Mouse (Mus musculus) heart, embryonic 16.5 days (tissue): Measurements from ENCODE around the gene Aldh8a1. TPM values are rescaled to one million over a fixed set of nuclear protein-coding genes. Genes with fewer than 3 reads are reported as not detected.

Source experiments
- ATAC-seq: fragments of 200-750 bp; cut with Nextera tagmentation; replicated peaks from 2 replicates; pipeline ENCODE4 v1.8.0; 2017; ENCODE audit warnings: moderate number of reproducible peaks; ENCODE audit not compliant: insufficient read depth, low FRiP score; ENCODE audit errors: extremely low read depth
- H3K27ac ChIP-seq: fragments of 300-500 bp; sonication (generic); 2 replicates; pipeline ENCODE4 v1.5.1; 2014; ENCODE audit warnings: mild to moderate bottlenecking, low read length, control low read depth, moderate library complexity
- H3K27me3 ChIP-seq: fragments of 300-500 bp; sonication (generic); 2 replicates; pipeline ENCODE4 v1.6.1; 2014; ENCODE audit warnings: low read length, mixed read lengths; ENCODE audit not compliant: control insufficient read depth, insufficient read depth
- H3K36me3 ChIP-seq: fragments of 300-500 bp; sonication (generic); 2 replicates; pipeline ENCODE4 v1.6.1; 2014; ENCODE audit not compliant: control insufficient read depth, insufficient read depth
- H3K4me1 ChIP-seq: fragments of 300-500 bp; sonication (generic); 2 replicates; pipeline ENCODE4 v1.6.1; 2014; ENCODE audit warnings: low read length, mixed read lengths; ENCODE audit not compliant: control insufficient read depth, insufficient read depth
- H3K4me2 ChIP-seq: fragments of 300-500 bp; sonication (generic); 2 replicates; pipeline ENCODE4 v1.6.1; 2014; ENCODE audit warnings: low read depth, mild to moderate bottlenecking, control low read depth, low read length
- H3K4me3 ChIP-seq: fragments of 300-500 bp; sonication (generic); 2 replicates; pipeline ENCODE4 v1.5.1; 2014; ENCODE audit warnings: mild to moderate bottlenecking, control low read depth, low read length
- H3K9ac ChIP-seq: fragments of 300-500 bp; sonication (generic); 2 replicates; pipeline ENCODE4 v1.6.1; 2014; ENCODE audit warnings: low read length, control low read depth
- H3K9me3 ChIP-seq: fragments of 300-500 bp; sonication (generic); replicated peaks from 2 replicates; pipeline ENCODE4 v1.6.1; 2016; ENCODE audit warnings: low read length; ENCODE audit not compliant: control insufficient read depth
- WGBS: fragments of 180-500 bp; shearing (Covaris S2); extraction: QIAGEN DNeasy Blood & Tissue Kit; methylation state at CpG from one replicate; pipeline ENCODE4 v1.1.7; 2014; 5-methylcytosine and 5-hydroxymethylcytosine counted together
- polyA plus RNA-seq: library from polyadenylated mRNA; unstranded; fragments of >200 nt; fragmentation: Nextera tagmentation; extraction: Ambion mirVana; gene quantifications from 2 replicates; pipeline ENCODE4 v1.2.1, GENCODE M21; 2015

Gene Aldh8a1
- 0.05 and 0.06 TPM in 2 replicates for polyA plus RNA-seq

DNA sequence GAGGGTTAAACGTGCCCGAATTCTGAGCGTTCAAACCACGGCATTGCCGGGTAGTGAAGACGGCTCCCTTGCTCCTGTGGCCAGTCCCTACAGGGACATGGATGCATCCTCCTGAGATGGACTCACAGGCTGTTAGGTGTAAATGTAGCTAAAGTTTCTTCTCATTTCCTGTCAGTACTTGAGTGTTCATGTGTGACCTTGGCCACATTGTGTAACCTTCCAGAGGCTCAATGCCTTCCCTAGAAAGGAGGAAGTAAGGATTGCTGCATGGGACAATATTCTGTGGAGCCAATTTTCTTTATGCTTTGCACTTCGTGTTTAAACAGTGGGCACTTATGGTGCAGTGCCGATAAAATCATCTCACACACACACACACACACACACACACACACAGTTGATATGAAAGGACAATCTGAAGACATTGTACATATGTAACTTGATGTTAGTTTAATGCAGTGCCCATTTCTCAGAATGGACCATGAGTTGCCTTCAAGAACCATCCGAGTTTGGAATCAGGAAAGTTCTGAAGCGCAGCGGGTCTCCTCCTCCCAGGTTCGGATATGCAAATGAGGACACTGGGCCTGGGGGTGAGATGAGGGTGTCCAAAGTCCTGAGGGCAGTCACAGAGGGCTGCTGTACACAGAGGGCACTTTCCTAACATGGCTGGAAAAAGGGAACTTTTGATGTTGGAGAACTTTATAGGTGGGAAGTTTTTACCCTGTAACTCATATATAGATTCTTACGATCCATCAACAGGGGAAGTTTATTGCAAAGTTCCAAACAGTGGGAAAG is at the start of gene Aldh8a1:
TSS of gene Aldh8a1 (plus strand) at position 610 of the 792 bp plus-strand sequence.
- no peak for ATAC-seq
- H3K4me2 ChIP-seq, result no peak within 1 kb of the TSS
- H3K4me3 ChIP-seq, result no peak within 1 kb of the TSS
- no peaks in the 10 kb centered on the region for H3K36me3 ChIP-seq
- no peak within 1 kb of the TSS for H3K9ac ChIP-seq
- H3K9me3 ChIP-seq, result no peaks in the 10 kb centered on the region
- H3K27me3 ChIP-seq, result peaks cover 4% of the 10 kb centered on the region; the same call in 1 of the 2 replicates
- 79% methylated on average over 13 of the region's 13 CpGs for whole genome bisulfite sequencing
- H3K27ac ChIP-seq, result no peak within 1 kb of the TSS
- no peaks in the 10 kb centered on the region for H3K4me1 ChIP-seq

- Histone ChIP-seq H3K9ac (no peak overlapping the region), H3K36me3 (peaks cover 11% of the 10 kb centered on the region; the same call in 1 of the 2 replicates), H3K27me3 (no peaks in the 10 kb centered on the region), H3K27ac (peak overlapping the region; percentile 57), H3K9me3 (no peaks in the 10 kb centered on the region), H3K4me3 (no peak overlapping the region), H3K4me1 (peaks cover 11% of the 10 kb centered on the region), H3K4me2 (peak overlapping the region; percentile 21; the same call in 1 of the 2 replicates)
- WGBS, result 32% methylated on average over 7 of the region's 7 CpGs
- ATAC-seq, result no peak; the same call in 1 of the 2 replicates
These were observed 49.4 kb upstream of the Aldh8a1 start for GRCm38 (mm10) chr10:21327605-21328135.

GRCm38 (mm10) chr10:21334349-21335105 is 42.6 kb upstream of the Aldh8a1 start:
- 54% methylated on average over 7 of the region's 7 CpGs for WGBS
- H3K27ac ChIP-seq, result 0 out of 2 replicates have a peak overlapping the region, but pooled peaks have one; percentile 25
- peak; percentile 49; the same call in 1 of the 2 replicates for ATAC-seq

GRCm38 (mm10) chr10:21335534-21335933 is 41.6 kb upstream of the Aldh8a1 start:
- no peaks in the 10 kb centered on the region for H3K27me3 ChIP-seq
- peaks cover 24% of the 10 kb centered on the region for H3K36me3 ChIP-seq
- H3K9me3 ChIP-seq, result 0 out of 2 replicates have a peak, but pooled peaks cover 2% of the 10 kb centered on the region
- 84% methylated on average over 5 of the region's 5 CpGs for WGBS
- H3K4me2 ChIP-seq, result no peak overlapping the region
- H3K4me1 ChIP-seq, result 0 out of 2 replicates have a peak, but pooled peaks cover 2% of the 10 kb centered on the region
- H3K9ac ChIP-seq, result no peak overlapping the region
- ATAC-seq, result no peak
- H3K27ac ChIP-seq, result no peak overlapping the region
- no peak overlapping the region for H3K4me3 ChIP-seq

More at GRCm38 (mm10) chr10:21334349-21335105, 42.6 kb upstream of the Aldh8a1 start:
- Histone ChIP-seq H3K4me1 (0 out of 2 replicates have a peak, but pooled peaks cover 2% of the 10 kb centered on the region), H3K9me3 (0 out of 2 replicates have a peak, but pooled peaks cover 2% of the 10 kb centered on the region), H3K4me3 (no peak overlapping the region), H3K4me2 (no peak overlapping the region), H3K27me3 (no peaks in the 10 kb centered on the region), H3K36me3 (peaks cover 24% of the 10 kb centered on the region), H3K9ac (no peak overlapping the region)

- no peak overlapping the region for H3K4me2 ChIP-seq
- H3K4me1 ChIP-seq, result 0 out of 2 replicates have a peak, but pooled peaks cover 2% of the 10 kb centered on the region
- H3K36me3 ChIP-seq, result peaks cover 21% of the 10 kb centered on the region
- H3K4me3 ChIP-seq, result no peak overlapping the region
- no peak overlapping the region for H3K27ac ChIP-seq
- ATAC-seq, result no peak
- H3K9me3 ChIP-seq, result 0 out of 2 replicates have a peak, but pooled peaks cover 2% of the 10 kb centered on the region
- 64% methylated on average over 2 of the region's 2 CpGs for WGBS
- H3K9ac ChIP-seq, result no peak overlapping the region
- no peaks in the 10 kb centered on the region for H3K27me3 ChIP-seq
These were observed 39.9 kb upstream of the Aldh8a1 start for GRCm38 (mm10) chr10:21337191-21337590.

GRCm38 (mm10) chr10:21341706-21342105 is 35.4 kb upstream of the Aldh8a1 start:
- ATAC-seq, result no peak
- no peak overlapping the region for H3K27ac ChIP-seq
- WGBS, result 86% methylated on average over 14 of the region's 14 CpGs
- 0 out of 2 replicates have a peak, but pooled peaks cover 2% of the 10 kb centered on the region for H3K9me3 ChIP-seq
- no peak overlapping the region for H3K4me3 ChIP-seq
- no peaks in the 10 kb centered on the region for H3K27me3 ChIP-seq
- no peaks in the 10 kb centered on the region for H3K4me1 ChIP-seq
- peaks cover 32% of the 10 kb centered on the region for H3K36me3 ChIP-seq
- H3K9ac ChIP-seq, result no peak overlapping the region
- no peak overlapping the region for H3K4me2 ChIP-seq

- no peak for ATAC-seq
- no peak overlapping the region for H3K4me2 ChIP-seq
- H3K27ac ChIP-seq, result no peak overlapping the region
- no peak overlapping the region for H3K4me3 ChIP-seq
- H3K9ac ChIP-seq, result no peak overlapping the region
- no peaks in the 10 kb centered on the region for H3K4me1 ChIP-seq
- peaks cover 25% of the 10 kb centered on the region for H3K36me3 ChIP-seq
- 92% methylated on average over 11 of the region's 11 CpGs for WGBS
- H3K9me3 ChIP-seq, result no peaks in the 10 kb centered on the region
- no peaks in the 10 kb centered on the region for H3K27me3 ChIP-seq
These were observed 34.6 kb upstream of the Aldh8a1 start for GRCm38 (mm10) chr10:21342331-21343005.

DNA sequence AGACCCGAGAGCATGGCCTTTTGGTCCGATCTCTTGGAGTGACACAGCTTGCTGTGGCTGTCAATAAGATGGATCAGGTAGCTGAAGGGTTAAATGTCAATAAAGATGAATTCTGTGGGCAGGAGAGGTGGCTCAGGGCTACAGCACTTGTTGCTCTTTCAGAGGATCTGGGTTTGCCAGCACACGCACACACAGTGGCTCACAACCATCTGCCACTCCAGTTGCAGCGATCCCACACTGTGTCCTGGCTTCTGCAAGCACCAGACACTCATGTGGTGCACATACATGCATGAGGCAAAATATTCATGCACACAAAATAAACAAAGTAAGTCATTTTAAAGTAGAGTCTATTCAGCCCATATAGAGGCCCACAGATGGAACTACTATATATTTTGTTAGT is 29.8 kb upstream of the Aldh8a1 start:
- 93% methylated on average over 4 of the region's 4 CpGs for WGBS

More for the DNA sequence above, 29.8 kb upstream of the Aldh8a1 start:
- Histone ChIP-seq H3K27me3 (no peaks in the 10 kb centered on the region), H3K27ac (no peak overlapping the region), H3K4me1 (no peaks in the 10 kb centered on the region), H3K36me3 (peaks cover 35% of the 10 kb centered on the region), H3K9ac (no peak overlapping the region), H3K9me3 (no peaks in the 10 kb centered on the region), H3K4me2 (no peak overlapping the region), H3K4me3 (no peak overlapping the region)
- no peak for ATAC-seq
